Mouse (Mus musculus) macrophage (primary cell): ENCODE measurements at regions not wholly inside any gene's neighbourhood (a gene's known extent, or its start where the extent isn't known, plus 50 kb on each side); places are given as distances from the start of the nearest gene placed in this dataset.
"Not testable (repeated sequence)": the region's sequence is repeated elsewhere in the genome, so short reads cannot be mapped to it uniquely, and the experiment has no call there.

Experiments used
- H3K27ac ChIP-seq: fragments of 350-480 bp; formaldehyde crosslinking; 2 replicates; pipeline ENCODE4 v1.9.0; 2021
- H3K36me3 ChIP-seq: fragments of 350-480 bp; formaldehyde crosslinking; 2 replicates; pipeline ENCODE4 v1.9.0; 2021; ENCODE audit errors: inconsistent target
- H3K4me3 ChIP-seq: fragments of 350-480 bp; formaldehyde crosslinking; 2 replicates; pipeline ENCODE4 v1.9.0; 2021; ENCODE audit errors: inconsistent target
- H3K79me2 ChIP-seq: fragments of 350-480 bp; formaldehyde crosslinking; 2 replicates; pipeline ENCODE4 v1.9.0; 2021; ENCODE audit errors: inconsistent target
- WGBS: methylation state at CpG from one replicate; pipeline ENCODE4 v1.1.7; 2026; ENCODE audit warnings: inconsistent platforms; ENCODE audit not compliant: missing documents; 5-methylcytosine and 5-hydroxymethylcytosine counted together

DNA sequence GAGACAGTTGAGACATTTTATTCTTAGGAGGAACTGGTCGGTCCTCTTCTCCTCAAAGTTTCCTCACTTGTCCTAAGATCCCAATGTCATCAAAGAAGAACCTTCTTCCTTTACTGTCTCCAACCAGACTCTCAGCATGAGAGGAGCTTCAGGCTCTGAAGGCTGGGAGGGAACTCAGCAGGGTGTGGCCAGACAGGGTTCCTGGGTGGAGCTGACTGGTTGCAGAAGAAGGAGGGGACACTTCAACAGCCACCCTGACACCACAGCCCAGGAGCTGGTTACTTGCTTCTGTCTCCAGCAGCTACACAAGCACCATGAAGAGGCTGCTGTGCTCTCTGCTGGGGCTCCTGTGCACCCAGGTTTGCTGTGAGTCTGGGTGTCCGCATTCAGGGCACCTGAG lies 866.5 kb upstream of the Olfr1507 start:
- WGBS, result 54% methylated on average over 2 of the region's 2 CpGs
- not testable (repeated sequence) for H3K79me2 ChIP-seq, H3K36me3 ChIP-seq
- H3K4me3 ChIP-seq, result peak overlapping the region; percentile 14; the same call in 1 of the 2 replicates
- H3K27ac ChIP-seq, result peak overlapping the region; percentile 37

DNA sequence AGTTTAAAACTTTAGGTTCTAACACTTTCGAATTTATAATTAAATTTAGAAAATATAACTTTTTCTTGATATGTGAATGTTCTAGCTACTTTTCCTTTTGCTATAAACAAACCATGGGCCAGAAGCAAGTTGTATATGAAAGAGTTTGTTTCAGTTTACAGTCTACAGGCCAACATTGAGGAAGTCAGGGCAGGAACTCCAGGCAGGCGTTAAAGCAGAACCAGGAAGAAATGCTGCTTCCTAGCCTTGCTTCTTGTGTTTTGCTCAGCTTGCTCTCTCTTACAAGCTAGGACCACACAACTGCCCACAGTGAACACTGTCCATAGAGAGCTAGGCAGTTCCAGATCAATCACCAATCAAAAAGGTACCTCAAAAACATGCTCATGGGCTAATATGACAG lies 861.9 kb upstream of the Olfr1507 start:
- not testable (repeated sequence) for H3K79me2 ChIP-seq
- WGBS, result no CpG with 5 or more reads among the region's 2 CpGs

DNA sequence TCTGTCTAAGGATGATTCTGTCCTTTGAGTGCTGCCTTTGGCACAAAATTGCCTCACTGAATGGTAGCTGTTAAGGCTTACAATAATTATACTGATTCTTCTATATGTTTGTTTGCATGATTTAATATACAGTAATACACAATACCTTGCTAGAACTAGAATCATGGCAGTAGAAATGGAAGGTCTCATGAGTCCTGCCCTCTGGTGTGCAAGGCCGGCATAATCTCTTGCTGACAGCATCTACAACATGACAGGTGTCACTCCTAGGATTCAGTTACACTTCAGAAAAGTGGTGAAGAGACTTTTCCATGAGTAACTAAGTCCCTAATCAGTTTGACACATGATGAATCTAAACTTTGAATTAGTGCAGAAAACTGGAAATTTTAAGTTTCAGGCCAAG lies 861.2 kb upstream of the Olfr1507 start:
- H3K27ac ChIP-seq, H3K4me3 ChIP-seq, H3K36me3 ChIP-seq, H3K79me2 ChIP-seq: not testable (repeated sequence)
- no CpG with 5 or more reads among the region's 1 CpGs for WGBS

More for the DNA sequence above, 861.9 kb upstream of the Olfr1507 start:
- H3K4me3 ChIP-seq, H3K36me3 ChIP-seq, H3K27ac ChIP-seq: not testable (repeated sequence)

DNA sequence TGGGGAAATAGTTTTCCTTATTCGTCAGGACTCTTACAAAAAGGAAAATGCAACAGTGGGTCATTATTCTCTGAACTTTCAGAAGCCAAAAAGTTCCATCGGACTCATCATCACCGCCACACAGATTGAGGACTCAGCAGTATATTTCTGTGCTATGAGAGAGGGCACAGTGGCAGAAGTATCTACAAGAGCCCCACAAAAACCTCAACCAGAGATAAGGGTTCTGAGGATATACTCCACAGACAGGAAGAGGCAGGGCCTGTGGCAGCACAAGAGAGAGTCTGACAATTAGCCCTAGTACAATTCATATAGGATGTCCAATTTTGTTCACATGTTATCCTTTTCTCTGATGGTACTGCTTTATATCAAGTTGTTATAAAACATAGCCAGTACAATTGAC lies 855.9 kb upstream of the Olfr1507 start:
- not testable (repeated sequence) for H3K27ac ChIP-seq

DNA sequence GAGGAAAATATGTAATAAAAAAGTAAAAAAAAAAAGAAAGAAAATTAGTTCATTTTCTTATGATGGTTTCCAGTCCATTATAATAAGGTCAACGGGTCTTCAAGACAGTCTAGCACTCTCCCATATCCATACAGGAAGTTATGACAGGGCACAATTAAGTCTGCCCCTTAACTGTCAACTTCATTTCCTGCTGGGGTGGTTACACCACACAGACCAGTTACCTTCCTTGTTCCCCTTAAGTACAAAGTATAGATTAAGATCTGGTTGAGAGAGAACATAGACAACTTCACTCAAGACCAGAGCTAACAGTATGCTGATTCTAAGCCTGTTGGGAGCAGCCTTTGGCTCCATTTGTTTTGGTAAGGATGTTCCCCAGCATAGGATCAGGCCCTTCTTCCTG lies 855.2 kb upstream of the Olfr1507 start:
- H3K36me3 ChIP-seq, H3K4me3 ChIP-seq, H3K79me2 ChIP-seq, H3K27ac ChIP-seq: not testable (repeated sequence)
- WGBS, result no CpG with 5 or more reads among the region's 1 CpGs

More for the DNA sequence above, 855.9 kb upstream of the Olfr1507 start:
- not testable (repeated sequence) for H3K36me3 ChIP-seq, H3K79me2 ChIP-seq, H3K4me3 ChIP-seq
- WGBS, result no CpG with 5 or more reads among the region's 3 CpGs

DNA sequence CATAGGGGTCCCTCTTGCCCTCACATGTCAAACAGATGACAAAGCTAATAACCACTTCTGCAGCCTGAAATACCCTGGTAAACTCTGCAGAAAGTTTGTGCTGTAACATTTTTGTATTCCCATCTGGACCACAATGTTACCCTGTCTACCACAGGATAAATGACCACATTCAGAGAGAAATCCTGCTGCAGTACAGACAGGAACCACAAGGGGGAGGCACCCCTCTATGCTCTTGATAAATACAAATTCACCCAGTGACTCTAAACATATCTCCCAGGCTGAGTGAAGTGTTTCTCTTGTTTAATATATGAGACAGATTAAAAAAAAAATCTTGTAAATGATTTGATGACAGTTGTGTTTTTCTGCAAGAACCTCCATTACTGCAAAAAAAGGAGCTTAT lies 853.6 kb upstream of the Olfr1507 start:
- not testable (repeated sequence) for H3K27ac ChIP-seq, H3K36me3 ChIP-seq, H3K4me3 ChIP-seq, H3K79me2 ChIP-seq

DNA sequence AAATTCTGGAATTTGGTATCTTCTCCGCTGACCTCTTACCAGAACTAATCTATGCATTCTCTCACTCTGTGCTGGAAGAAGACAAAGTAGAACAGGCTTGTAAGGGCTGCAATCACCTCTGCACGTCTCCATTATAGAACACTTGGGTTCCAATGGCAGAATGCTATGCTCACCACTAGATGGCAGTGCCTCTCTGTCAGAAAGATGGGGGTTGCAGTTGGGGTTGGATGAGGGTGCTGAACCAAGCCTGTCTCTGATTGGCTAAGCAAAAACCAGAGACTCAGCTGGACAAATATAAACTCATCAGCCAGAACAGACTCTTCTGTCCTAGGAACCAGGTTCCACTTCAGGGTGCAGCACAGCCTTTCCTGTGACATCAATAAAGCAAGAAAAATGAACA lies 850.0 kb upstream of the Olfr1507 start:
- WGBS, result 36% methylated on average over 2 of the region's 2 CpGs
- H3K27ac ChIP-seq, H3K79me2 ChIP-seq, H3K36me3 ChIP-seq, H3K4me3 ChIP-seq: not testable (repeated sequence)

DNA sequence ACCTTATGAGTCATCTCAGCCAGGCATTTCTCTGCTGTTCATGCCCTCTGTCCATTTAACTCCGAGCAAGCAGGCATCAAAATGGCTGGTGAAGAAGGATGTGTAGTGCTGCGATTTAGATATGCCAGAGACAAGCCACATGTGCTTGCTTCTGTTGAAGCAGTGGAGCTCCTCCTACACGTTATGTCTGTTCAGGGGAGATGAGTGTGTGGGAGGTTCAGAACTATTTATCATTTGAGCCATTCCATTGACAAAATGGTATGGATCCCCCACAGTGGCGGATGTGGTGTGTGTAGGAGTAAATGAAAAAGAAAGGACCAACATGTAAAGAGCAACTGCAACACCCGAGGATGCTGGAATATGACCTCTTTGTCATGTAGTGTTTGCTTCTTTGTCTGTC lies 848.3 kb upstream of the Olfr1507 start:
- 70% methylated on average over 4 of the region's 5 CpGs for WGBS
- H3K36me3 ChIP-seq, H3K4me3 ChIP-seq, H3K79me2 ChIP-seq, H3K27ac ChIP-seq: not testable (repeated sequence)

DNA sequence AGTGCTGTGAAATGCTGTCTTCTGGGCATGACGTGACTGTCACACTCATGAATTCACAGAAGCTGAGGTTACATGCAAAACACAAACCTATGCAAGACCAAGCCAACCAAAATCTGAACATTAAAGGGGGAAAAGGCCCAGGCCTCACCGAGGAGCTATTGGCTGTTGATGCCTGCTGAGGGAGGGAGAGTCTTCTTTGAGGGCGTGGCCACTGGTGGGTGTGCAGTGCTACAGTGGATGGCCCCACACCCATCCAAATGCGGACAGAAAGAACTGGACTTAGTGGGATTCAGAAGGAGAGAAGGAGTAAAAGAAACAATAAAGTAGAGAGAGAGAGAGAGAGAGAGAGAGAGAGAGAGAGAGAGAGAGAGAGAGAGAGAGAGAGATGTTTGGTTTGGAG lies 843.6 kb upstream of the Olfr1507 start:
- no CpG with 5 or more reads among the region's 4 CpGs for WGBS
- H3K36me3 ChIP-seq, H3K27ac ChIP-seq, H3K79me2 ChIP-seq, H3K4me3 ChIP-seq: not testable (repeated sequence)

DNA sequence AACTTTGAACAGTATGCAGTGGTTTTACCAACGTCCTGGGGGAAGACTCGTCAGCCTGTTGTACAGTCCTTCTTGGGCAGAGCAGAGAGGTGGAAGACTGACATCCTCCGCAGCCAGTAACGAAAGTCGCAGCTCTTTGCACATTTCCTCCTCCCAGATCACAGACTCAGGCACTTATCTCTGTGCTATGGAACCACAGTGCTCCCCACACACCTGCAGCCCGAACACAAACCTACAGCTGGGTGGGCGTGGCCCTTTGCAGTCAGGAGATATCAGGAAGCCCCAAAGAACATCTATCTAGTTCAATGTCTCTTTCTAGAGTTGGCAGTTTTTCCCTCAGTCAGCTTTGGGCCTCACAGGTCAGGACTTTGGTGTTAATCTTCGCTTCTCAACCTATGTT lies 841.9 kb upstream of the Olfr1507 start:
- H3K4me3 ChIP-seq, H3K27ac ChIP-seq: not testable (repeated sequence)
- WGBS, result no CpG with 5 or more reads among the region's 8 CpGs

DNA sequence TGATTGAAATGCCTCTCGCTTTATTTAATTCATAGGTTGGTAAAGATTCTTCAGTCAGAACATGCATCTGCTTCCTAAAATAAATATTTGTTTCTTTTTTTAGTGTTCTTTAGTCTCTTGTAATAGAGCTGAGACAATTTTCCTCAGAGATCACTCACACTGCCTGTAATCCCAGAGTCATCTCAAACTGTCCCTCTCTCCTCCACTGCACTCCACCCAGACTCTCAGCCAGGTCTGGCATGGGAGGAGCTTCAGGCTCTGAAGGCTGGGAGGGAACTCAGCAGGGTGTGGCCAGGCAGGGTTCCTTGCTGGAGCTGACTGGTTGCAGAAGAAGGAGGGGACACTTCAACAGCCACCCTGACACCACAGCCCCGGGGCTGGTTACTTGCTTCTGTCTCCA lies 841.2 kb upstream of the Olfr1507 start:
- H3K36me3 ChIP-seq, H3K4me3 ChIP-seq, H3K79me2 ChIP-seq, H3K27ac ChIP-seq: not testable (repeated sequence)
- WGBS, result no CpG with 5 or more reads among the region's 2 CpGs

More for the DNA sequence above, 841.9 kb upstream of the Olfr1507 start:
- not testable (repeated sequence) for H3K79me2 ChIP-seq, H3K36me3 ChIP-seq

DNA sequence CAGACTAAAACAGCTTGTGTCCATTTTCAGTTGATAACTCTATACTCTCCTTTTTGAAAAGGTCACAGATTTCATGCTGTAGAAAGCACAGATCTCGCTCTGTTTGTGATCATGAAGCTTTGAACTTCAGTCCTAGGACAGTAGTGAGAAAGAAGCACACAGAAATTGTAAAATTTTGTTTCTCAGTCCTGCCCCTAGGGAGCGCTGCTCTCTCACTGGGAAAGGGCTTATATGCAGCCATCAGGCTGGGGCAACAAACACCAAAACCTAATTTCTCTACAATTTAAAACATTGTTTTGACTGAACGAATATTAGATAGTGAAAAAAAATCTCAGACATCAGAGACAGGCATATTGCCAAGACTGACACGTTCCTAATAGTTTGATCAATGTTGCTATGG lies 838.9 kb upstream of the Olfr1507 start:
- WGBS, result no CpG with 5 or more reads among the region's 4 CpGs
- H3K79me2 ChIP-seq, H3K27ac ChIP-seq, H3K36me3 ChIP-seq, H3K4me3 ChIP-seq: not testable (repeated sequence)

DNA sequence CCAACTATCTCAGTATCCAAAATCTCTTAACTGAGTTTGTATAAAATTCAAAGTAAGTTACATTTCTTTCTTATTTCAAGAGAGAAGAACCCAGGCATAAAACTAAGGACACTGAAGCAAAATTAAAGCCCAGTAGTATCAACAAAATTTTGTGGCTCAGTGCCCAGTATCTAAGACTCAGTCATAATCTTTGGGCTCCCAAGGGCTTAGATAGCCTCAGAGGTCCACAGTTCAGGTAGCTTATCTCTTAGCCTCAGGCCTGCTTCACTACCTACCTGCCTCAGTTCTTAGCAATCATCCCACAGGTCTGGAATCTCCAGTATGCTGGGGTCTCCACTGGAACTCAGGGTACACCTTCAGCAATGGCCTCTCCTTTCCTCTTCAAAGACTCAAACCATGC lies 835.6 kb upstream of the Olfr1507 start:
- H3K79me2 ChIP-seq, H3K27ac ChIP-seq, H3K4me3 ChIP-seq, H3K36me3 ChIP-seq: not testable (repeated sequence)

DNA sequence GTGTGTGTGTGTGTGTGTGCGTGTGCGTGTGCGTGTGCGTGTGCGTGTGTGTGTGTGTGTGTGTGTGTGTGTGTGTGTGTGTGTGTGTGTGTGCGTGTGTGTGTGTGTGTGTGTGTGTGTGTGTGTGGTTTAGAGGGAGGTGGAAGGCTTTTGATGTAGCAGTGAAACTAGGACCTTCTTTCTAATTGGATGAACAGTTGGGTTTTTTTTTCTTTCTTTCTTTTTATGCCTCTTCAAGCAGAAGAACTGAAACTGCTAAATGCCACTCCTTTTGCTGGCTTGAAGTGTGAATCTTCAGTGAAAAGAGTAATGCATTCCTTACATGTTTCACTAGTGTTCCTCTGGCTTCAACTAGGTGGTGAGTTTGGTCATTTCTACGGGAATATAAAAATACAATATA lies 828.8 kb upstream of the Olfr1507 start:
- H3K27ac ChIP-seq, H3K4me3 ChIP-seq, H3K36me3 ChIP-seq, H3K79me2 ChIP-seq: not testable (repeated sequence)
- no CpG with 5 or more reads among the region's 7 CpGs for WGBS

DNA sequence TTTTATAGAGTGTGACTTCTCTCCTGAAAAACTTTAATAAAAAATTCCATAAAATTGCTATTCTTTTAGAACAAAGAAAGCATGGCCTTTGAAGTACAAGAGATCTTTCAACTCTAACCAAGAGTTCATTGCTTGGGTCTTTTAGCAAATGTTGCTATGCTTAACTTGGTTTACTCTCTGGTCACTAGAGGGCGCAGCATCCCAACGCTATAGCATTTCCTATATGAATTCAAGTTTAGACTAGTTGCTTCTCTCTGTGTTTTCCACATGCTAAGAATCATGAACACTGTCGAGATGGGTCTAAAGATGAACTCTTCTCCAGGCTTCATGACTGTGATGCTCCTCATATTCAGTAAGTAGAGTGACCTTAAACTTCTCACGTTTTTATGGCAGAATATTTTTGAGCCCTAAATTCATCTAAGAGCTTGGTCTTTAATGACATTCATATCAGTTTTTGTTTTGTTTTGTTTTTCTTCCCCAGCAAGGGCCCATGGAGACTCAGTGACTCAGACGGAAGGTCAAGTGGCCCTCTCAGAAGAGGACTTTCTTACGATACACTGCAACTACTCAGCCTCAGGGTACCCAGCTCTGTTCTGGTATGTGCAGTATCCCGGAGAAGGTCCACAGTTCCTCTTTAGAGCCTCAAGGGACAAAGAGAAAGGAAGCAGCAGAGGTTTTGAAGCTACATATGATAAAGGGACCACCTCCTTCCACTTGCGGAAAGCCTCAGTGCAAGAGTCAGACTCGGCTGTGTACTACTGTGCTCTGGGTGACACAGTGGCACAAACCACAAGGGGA lies 823.2 kb upstream of the Olfr1507 start:
- H3K4me3 ChIP-seq, H3K36me3 ChIP-seq, H3K79me2 ChIP-seq, H3K27ac ChIP-seq: not testable (repeated sequence)
- WGBS, result no CpG with 5 or more reads among the region's 9 CpGs

DNA sequence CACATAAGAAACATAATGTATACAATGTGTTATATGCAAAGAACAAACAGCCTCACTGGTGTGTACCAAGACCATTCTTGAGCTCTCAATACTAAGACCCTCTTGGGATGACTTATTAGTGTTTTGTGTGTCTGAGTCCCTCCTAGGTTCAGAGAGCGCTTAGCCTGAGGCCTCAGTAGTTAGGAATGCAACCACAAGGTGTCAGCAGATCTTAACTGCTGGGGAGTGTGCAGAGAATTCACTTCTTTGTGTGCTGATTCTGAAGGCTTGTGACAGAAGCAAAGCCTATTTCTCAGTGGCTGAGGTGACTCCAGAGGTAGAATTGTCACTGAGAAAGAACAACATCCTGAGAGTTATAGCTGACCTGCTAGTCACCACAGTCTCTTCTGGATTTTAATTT lies 816.9 kb upstream of the Olfr1507 start:
- H3K27ac ChIP-seq, H3K79me2 ChIP-seq, H3K36me3 ChIP-seq, H3K4me3 ChIP-seq: not testable (repeated sequence)
- 60% methylated on average over 1 of the region's 1 CpGs for WGBS
